Mouse (Mus musculus) hindbrain, postnatal 0 days (tissue): ENCODE results near the gene Slc8a1. TPM values are rescaled to one million over a fixed set of nuclear protein-coding genes. Genes with fewer than 3 reads are reported as not detected.

Source experiments
- ATAC-seq: fragments of 200-750 bp; cut with Nextera tagmentation; 2 replicates; pipeline ENCODE4 v1.8.0; 2017; ENCODE audit warnings: mild to moderate bottlenecking, moderate TSS enrichment, moderate library complexity
- DNase-seq: peaks from one replicate; pipeline ENCODE4 v3.0.0-alpha.2; 2015; ENCODE audit warnings: low spot score
- H3K27ac ChIP-seq: fragments of 300-500 bp; sonication (generic); 2 replicates; pipeline ENCODE4 v1.5.1; 2014; ENCODE audit warnings: mild to moderate bottlenecking
- H3K27me3 ChIP-seq: fragments of 300-500 bp; sonication (generic); 2 replicates; pipeline ENCODE4 v1.6.1; 2014; ENCODE audit warnings: low read length, mixed read lengths; ENCODE audit not compliant: insufficient read depth
- H3K36me3 ChIP-seq: fragments of 300-500 bp; sonication (generic); 2 replicates; pipeline ENCODE4 v1.6.1; 2014; ENCODE audit warnings: low read length, mixed read lengths; ENCODE audit not compliant: insufficient read depth
- H3K4me1 ChIP-seq: fragments of 300-500 bp; sonication (generic); 2 replicates; pipeline ENCODE4 v1.6.1; 2014; ENCODE audit warnings: antibody characterized with exemption, low read length, mixed read lengths; ENCODE audit not compliant: insufficient read depth
- H3K4me2 ChIP-seq: fragments of 300-500 bp; sonication (generic); 2 replicates; pipeline ENCODE4 v1.6.1; 2014; ENCODE audit warnings: low read depth, mild to moderate bottlenecking, low read length, moderate library complexity, mixed read lengths
- H3K4me3 ChIP-seq: fragments of 300-500 bp; sonication (generic); 2 replicates; pipeline ENCODE4 v1.5.1; 2014; ENCODE audit warnings: low read length
- H3K9ac ChIP-seq: fragments of 300-500 bp; sonication (generic); replicated peaks from 2 replicates; pipeline ENCODE4 v1.6.1; 2014; ENCODE audit warnings: mild to moderate bottlenecking, low read length, moderate library complexity, mixed read lengths
- H3K9me3 ChIP-seq: fragments of 300-500 bp; sonication (generic); 2 replicates; pipeline ENCODE4 v1.6.1; 2016; ENCODE audit warnings: low read length, mixed read lengths
- CTCF ChIP-seq: IDR thresholded peaks from 2 replicates; pipeline ENCODE4 v1.5.1; 2016; ENCODE audit warnings: antibody characterized with exemption, control low read depth, low read depth
- WGBS: fragments of 180-500 bp; shearing (Covaris S2); extraction: QIAGEN DNeasy Blood & Tissue Kit; methylation state at CpG from one replicate; pipeline ENCODE4 v1.1.7; 2014; 5-methylcytosine and 5-hydroxymethylcytosine counted together
- polyA plus RNA-seq: library from polyadenylated mRNA; unstranded; fragments of >200 nt; fragmentation: Nextera tagmentation; extraction: Ambion mirVana; gene quantifications from 2 replicates; pipeline ENCODE4 v1.2.1, GENCODE M21; 2015
- total RNA-seq: library from RNA; depleted of rRNA; stranded (reverse); fragments of >200 nt; gene quantifications from 2 replicates; pipeline ENCODE4 v1.2.3, GENCODE M21; 2014

Slc8a1 gene
- total and polyA plus RNA-seq, 2 experiments from 2014 or later = 21.3 to 121 TPM

DNA sequence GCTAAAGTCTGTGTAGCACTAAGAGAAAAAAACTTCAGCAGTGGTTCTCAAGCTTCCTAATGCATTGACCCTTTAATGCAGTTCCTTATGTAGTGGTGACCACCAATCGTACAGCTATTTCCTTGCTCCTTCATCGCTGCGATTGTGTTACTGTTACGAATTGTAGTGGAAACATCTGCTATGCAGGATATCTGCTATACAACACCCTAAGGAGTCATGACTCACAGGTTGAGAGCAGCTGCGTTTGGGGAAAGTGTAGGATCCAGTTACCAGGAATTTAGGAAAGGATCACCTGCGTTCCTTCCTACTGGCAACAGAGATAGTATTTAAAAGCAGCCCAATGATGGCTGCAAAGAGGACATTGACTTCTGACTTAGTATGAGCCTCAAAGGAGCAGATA, 213.4 kb downstream of the Slc8a1 start:
- H3K4me2 ChIP-seq = no peak overlapping the region
- no peaks in the 10 kb centered on the region for H3K27me3 ChIP-seq
- DNase-seq = no peak
- WGBS = 75% methylated on average over 6 of the region's 6 CpGs
- ATAC-seq = no peak
- no peaks in the 10 kb centered on the region for H3K36me3 ChIP-seq
- no peak for TF ChIP-seq CTCF
- no peak overlapping the region for H3K4me3 ChIP-seq
- H3K27ac ChIP-seq = no peak overlapping the region
- H3K4me1 ChIP-seq = peaks cover 6% of the 10 kb centered on the region
- no peak overlapping the region for H3K9ac ChIP-seq
- no peaks in the 10 kb centered on the region for H3K9me3 ChIP-seq

DNA sequence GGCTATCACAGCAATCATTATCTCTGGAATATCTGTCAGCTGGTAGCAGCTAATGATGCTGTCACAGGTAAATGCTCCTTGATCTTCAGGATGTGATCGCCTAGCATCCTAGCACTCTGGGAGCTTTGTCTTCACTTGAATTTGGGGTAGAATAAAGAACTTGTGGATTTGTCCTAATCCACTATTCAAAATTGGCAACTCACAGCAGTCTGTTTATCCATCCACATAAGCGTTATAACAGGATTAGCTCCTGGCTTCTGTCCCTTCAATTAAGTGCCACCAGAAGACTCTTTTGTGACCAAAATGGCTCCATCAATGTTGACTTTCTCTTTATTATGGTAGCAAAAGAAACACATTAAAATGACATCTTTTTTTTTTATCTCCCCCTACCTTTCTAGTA, 214.2 kb downstream of the Slc8a1 start:
- 55% methylated on average over 2 of the region's 2 CpGs for WGBS
- Histone ChIP-seq H3K36me3 (no peaks in the 10 kb centered on the region), H3K4me2 (no peak overlapping the region), H3K9me3 (no peaks in the 10 kb centered on the region), H3K9ac (no peak overlapping the region), H3K4me1 (peaks cover 6% of the 10 kb centered on the region), H3K27ac (no peak overlapping the region), H3K27me3 (no peaks in the 10 kb centered on the region), H3K4me3 (no peak overlapping the region)
- no peak for TF ChIP-seq CTCF
- DNase-seq (peak; percentile 44), ATAC-seq (no peak)

GRCm38 (mm10) chr17:81518316-81519025, 219.7 kb downstream of the Slc8a1 start:
- no peaks in the 10 kb centered on the region for H3K9me3 ChIP-seq
- H3K27ac ChIP-seq = no peak overlapping the region
- H3K4me1 ChIP-seq = peaks cover 8% of the 10 kb centered on the region; the same call in 1 of the 2 replicates
- no peak overlapping the region for H3K9ac ChIP-seq
- 88% methylated on average over 10 of the region's 10 CpGs for WGBS
- H3K4me3 ChIP-seq = no peak overlapping the region
- no peak for ATAC-seq
- DNase-seq = no peak
- no peak overlapping the region for H3K4me2 ChIP-seq
- no peaks in the 10 kb centered on the region for H3K27me3 ChIP-seq
- TF ChIP-seq CTCF = no peak
- no peaks in the 10 kb centered on the region for H3K36me3 ChIP-seq

GRCm38 (mm10) chr17:81516155-81516554, 222.0 kb downstream of the Slc8a1 start:
- no peak for TF ChIP-seq CTCF
- ATAC-seq = no peak
- Histone ChIP-seq H3K36me3 (no peaks in the 10 kb centered on the region), H3K4me3 (no peak overlapping the region), H3K4me1 (0 out of 2 replicates have a peak, but pooled peaks cover 2% of the 10 kb centered on the region), H3K27ac (no peak overlapping the region), H3K4me2 (no peak overlapping the region), H3K27me3 (no peaks in the 10 kb centered on the region), H3K9me3 (no peaks in the 10 kb centered on the region), H3K9ac (no peak overlapping the region)
- no peak for DNase-seq
- WGBS = 20% methylated on average over 4 of the region's 4 CpGs

- ATAC-seq (no peak), DNase-seq (no peak)
- Histone ChIP-seq H3K4me2 (no peak overlapping the region), H3K36me3 (no peaks in the 10 kb centered on the region), H3K27me3 (no peaks in the 10 kb centered on the region), H3K27ac (no peak overlapping the region), H3K4me1 (0 out of 2 replicates have a peak, but pooled peaks cover 2% of the 10 kb centered on the region), H3K9me3 (no peaks in the 10 kb centered on the region), H3K9ac (no peak overlapping the region), H3K4me3 (no peak overlapping the region)
- no peak for TF ChIP-seq CTCF
- 87% methylated on average over 4 of the region's 4 CpGs for WGBS
These were observed 224.2 kb downstream of the Slc8a1 start for GRCm38 (mm10) chr17:81514022-81514421.

DNA sequence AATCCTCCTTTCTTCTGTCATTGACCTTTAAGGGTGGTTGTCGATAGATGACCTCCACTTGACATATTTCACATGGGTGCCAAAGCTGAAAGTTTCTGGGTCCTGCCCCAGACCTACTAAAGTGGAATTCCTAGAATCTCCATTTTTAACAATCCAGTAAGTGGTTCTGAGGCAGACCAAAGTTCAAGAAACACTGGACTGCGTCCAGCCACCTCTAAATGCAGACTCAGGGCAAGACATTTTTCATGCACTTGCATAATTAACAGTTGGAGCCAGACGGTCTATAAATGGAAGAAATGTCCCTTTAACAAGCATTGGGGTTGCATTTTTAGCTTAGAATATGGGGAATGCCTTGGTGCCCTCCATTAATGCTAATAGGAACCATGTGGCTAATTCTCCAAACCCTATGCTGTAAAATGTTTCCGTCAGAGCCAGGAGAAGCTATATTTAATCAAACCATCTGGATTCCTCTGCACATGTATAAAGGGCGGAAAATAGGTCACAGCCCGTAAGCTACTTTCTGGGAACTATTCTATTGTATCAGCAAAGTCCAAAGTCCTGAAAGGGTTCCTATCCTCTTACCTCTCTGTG, 224.7 kb downstream of the Slc8a1 start:
- Histone ChIP-seq H3K36me3 (no peaks in the 10 kb centered on the region), H3K27me3 (no peaks in the 10 kb centered on the region), H3K4me3 (no peak overlapping the region), H3K9me3 (no peaks in the 10 kb centered on the region), H3K4me1 (0 out of 2 replicates have a peak, but pooled peaks cover 2% of the 10 kb centered on the region), H3K4me2 (no peak overlapping the region), H3K9ac (no peak overlapping the region), H3K27ac (no peak overlapping the region)
- 61% methylated on average over 6 of the region's 6 CpGs for WGBS
- no peak for TF ChIP-seq CTCF
- ATAC-seq (no peak), DNase-seq (no peak)

GRCm38 (mm10) chr17:81505162-81505685, 233.0 kb downstream of the Slc8a1 start:
- DNase-seq (no peak), ATAC-seq (no peak)
- 80% methylated on average over 5 of the region's 5 CpGs for WGBS

More at GRCm38 (mm10) chr17:81505162-81505685, 233.0 kb downstream of the Slc8a1 start:
- Histone ChIP-seq H3K36me3 (no peaks in the 10 kb centered on the region), H3K4me1 (no peaks in the 10 kb centered on the region), H3K27ac (no peak overlapping the region), H3K4me2 (no peak overlapping the region), H3K9ac (no peak overlapping the region), H3K4me3 (no peak overlapping the region), H3K27me3 (no peaks in the 10 kb centered on the region), H3K9me3 (no peaks in the 10 kb centered on the region)
- no peak for TF ChIP-seq CTCF
